Mouse (Mus musculus) G1E (cell line): ENCODE data around the gene Spata17. TPM values are rescaled to one million over a fixed set of nuclear protein-coding genes. Genes with fewer than 3 reads are reported as not detected.

Experiments
- ATAC-seq: 2 replicates; pipeline ENCODE4 v1.8.0; 2016; ENCODE audit warnings: mild to moderate bottlenecking; ENCODE audit not compliant: insufficient number of reproducible peaks, poor library complexity, low FRiP score, severe bottlenecking; ENCODE audit errors: extremely low read depth
- DNase-seq: peaks from one replicate; pipeline ENCODE4 v3.0.0; 2012; ENCODE audit warnings: low spot score
- H3K27me3 ChIP-seq: 2 replicates; pipeline ENCODE4 v1.6.1; 2012; ENCODE audit warnings: mild to moderate bottlenecking, low read length, inconsistent platforms; ENCODE audit not compliant: insufficient read depth
- H3K36me3 ChIP-seq: replicated peaks from 2 replicates; pipeline ENCODE3; 2012; ENCODE audit warnings: mild to moderate bottlenecking, inconsistent platforms
- H3K4me1 ChIP-seq: 2 replicates; pipeline ENCODE4 v1.6.1; 2012; ENCODE audit warnings: low read depth, low read length, inconsistent platforms, mixed read lengths; ENCODE audit not compliant: insufficient read depth
- H3K4me3 ChIP-seq: 2 replicates; pipeline ENCODE4 v1.5.1; 2012; ENCODE audit warnings: low read depth, mild to moderate bottlenecking, inconsistent platforms, low read length, moderate library complexity, mixed read lengths
- H3K9me3 ChIP-seq: replicated peaks from 2 replicates; pipeline ENCODE4 v1.6.1; 2012; ENCODE audit warnings: inconsistent platforms
- CTCF ChIP-seq: IDR thresholded peaks from 2 replicates; pipeline ENCODE4 v1.5.1; 2012; ENCODE audit warnings: low read depth, low read length, inconsistent platforms, mixed read lengths
- GATA1 ChIP-seq: IDR thresholded peaks from 2 replicates; pipeline ENCODE4 v1.6.1; 2012; ENCODE audit warnings: borderline replicate concordance, low read length, inconsistent platforms, mixed read lengths
- GATA2 ChIP-seq: IDR thresholded peaks from 2 replicates; pipeline ENCODE4 v1.6.1; 2012; ENCODE audit warnings: low read depth, low read length, inconsistent platforms, borderline replicate concordance
- POLR2AphosphoS5 ChIP-seq: IDR thresholded peaks from 2 replicates; pipeline ENCODE4 v1.6.1; 2012; ENCODE audit warnings: low read depth, low read length, inconsistent platforms; ENCODE audit not compliant: insufficient replicate concordance
- TAL1 ChIP-seq: conservative IDR thresholded peaks from 2 replicates; pipeline ENCODE4 v1.6.1; 2012; ENCODE audit warnings: low read depth, low read length, inconsistent platforms, mixed read lengths
- polyA plus RNA-seq: library from polyadenylated mRNA; stranded (reverse); fragments of >175 nt; gene quantifications from 2 replicates; pipeline ENCODE4 v1.2.3, GENCODE M21; 2012
- total RNA-seq, 2 experiments: library from RNA; stranded (forward) in 1 of 2; stranded (reverse) in 1 of 2; fragments of 200-1000 nt in 1 of 2; fragments of >200 nt in 1 of 2; fragmentation: Nextera tagmentation in 1 of 2; gene quantifications; 2 replicates each; pipeline ENCODE4 v1.2.3; 2014 to 2017

The Spata17 gene
- total and polyA plus RNA-seq, 3 experiments = 0.66 to 3.8 TPM; not detected in 1

- H3K4me3 ChIP-seq = no peak overlapping the region
- no peak for DNase-seq
- TF ChIP-seq GATA1 (no peak), TAL1 (no peak), POLR2AphosphoS5 (no peak), CTCF (no peak), GATA2 (no peak)
- H3K4me1 ChIP-seq = no peaks in the 10 kb centered on the region
- H3K36me3 ChIP-seq = no peaks in the 10 kb centered on the region
- H3K9me3 ChIP-seq = no peaks in the 10 kb centered on the region
- H3K27me3 ChIP-seq = no peaks in the 10 kb centered on the region
- ATAC-seq = no peak
These were observed 9.8 kb downstream of the Spata17 start for GRCm38 (mm10) chr1:187205506-187205905.

- TF ChIP-seq POLR2AphosphoS5 (no peak), GATA1 (no peak), GATA2 (no peak), CTCF (no peak), TAL1 (no peak)
- no peaks in the 10 kb centered on the region for H3K4me1 ChIP-seq
- no peak overlapping the region for H3K4me3 ChIP-seq
- DNase-seq (no peak), ATAC-seq (no peak)
- no peaks in the 10 kb centered on the region for H3K27me3 ChIP-seq
- no peaks in the 10 kb centered on the region for H3K9me3 ChIP-seq
- no peaks in the 10 kb centered on the region for H3K36me3 ChIP-seq
These were observed 36.7 kb downstream of the Spata17 start for GRCm38 (mm10) chr1:187178546-187178945.

- DNase-seq (no peak), ATAC-seq (no peak)
- H3K27me3 ChIP-seq = no peaks in the 10 kb centered on the region
- no peak for TF ChIP-seq POLR2AphosphoS5
- TF ChIP-seq CTCF = no peak
- no peak for TF ChIP-seq GATA2
- TF ChIP-seq GATA1 = no peak
- TF ChIP-seq TAL1 = no peak
- H3K4me1 ChIP-seq = no peaks in the 10 kb centered on the region
- no peak overlapping the region for H3K4me3 ChIP-seq
- H3K9me3 ChIP-seq = no peaks in the 10 kb centered on the region
- no peaks in the 10 kb centered on the region for H3K36me3 ChIP-seq
These were observed 39.3 kb downstream of the Spata17 start for GRCm38 (mm10) chr1:187175991-187176390.

GRCm38 (mm10) chr1:187170361-187170760 lies 44.9 kb downstream of the Spata17 start:
- no peaks in the 10 kb centered on the region for H3K36me3 ChIP-seq
- ATAC-seq (no peak), DNase-seq (no peak)
- no peaks in the 10 kb centered on the region for H3K9me3 ChIP-seq
- no peak for TF ChIP-seq POLR2AphosphoS5
- no peak for TF ChIP-seq TAL1
- no peak for TF ChIP-seq CTCF
- no peak for TF ChIP-seq GATA2
- TF ChIP-seq GATA1 = no peak
- no peaks in the 10 kb centered on the region for H3K27me3 ChIP-seq
- no peaks in the 10 kb centered on the region for H3K4me1 ChIP-seq
- no peak overlapping the region for H3K4me3 ChIP-seq

GRCm38 (mm10) chr1:187169646-187170045 lies 45.6 kb downstream of the Spata17 start:
- Histone ChIP-seq H3K4me3 (no peak overlapping the region), H3K36me3 (no peaks in the 10 kb centered on the region)
- no peak for TF ChIP-seq TAL1
- TF ChIP-seq CTCF = no peak
- no peak for TF ChIP-seq GATA2
- TF ChIP-seq GATA1 = no peak
- no peak for TF ChIP-seq POLR2AphosphoS5

GRCm38 (mm10) chr1:187163571-187163970 lies 51.7 kb downstream of the Spata17 start:
- H3K27me3 ChIP-seq = no peaks in the 10 kb centered on the region
- peaks cover 3% of the 10 kb centered on the region for H3K9me3 ChIP-seq
- TF ChIP-seq GATA2 = no peak
- TF ChIP-seq GATA1 = no peak
- TF ChIP-seq POLR2AphosphoS5 = no peak
- TF ChIP-seq CTCF = no peak
- no peak for TF ChIP-seq TAL1
- peaks cover 2% of the 10 kb centered on the region; the same call in 1 of the 2 replicates for H3K4me1 ChIP-seq
- no peak for ATAC-seq
- DNase-seq = no peak
- no peaks in the 10 kb centered on the region for H3K36me3 ChIP-seq
- no peak overlapping the region for H3K4me3 ChIP-seq

More at GRCm38 (mm10) chr1:187169646-187170045, 45.6 kb downstream of the Spata17 start:
- Histone ChIP-seq H3K27me3 (no peaks in the 10 kb centered on the region), H3K4me1 (no peaks in the 10 kb centered on the region), H3K9me3 (no peaks in the 10 kb centered on the region)
- ATAC-seq (no peak), DNase-seq (no peak)
